Mouse (Mus musculus): ENCODE results near the gene Atxn7l1.

GRCm38 (mm10) chr12:33388842-33389241 is 241.3 kb downstream of the Atxn7l1 start:
- TF ChIP-seq CTCF (IDR thresholded peaks at IDR 0.05; ENCODE audit: insufficient read depth, low read depth, low read length) (peak; percentile 70), POLR2A (IDR thresholded peaks at IDR 0.05; ENCODE audit: insufficient read depth, low read depth, low read length) (no peak)

Measured in olfactory bulb, adult 2 months (tissue).